15 mouse cellular contexts compared by ENCODE assay signal in genomic region chr10:85518111-85518409, GRCm38 (mm10).
"Had no signal": no experiment of that assay in that cellular context is flagged by ENCODE, and none has a peak within 500 bp of the region (broad histone marks: within the 10 kb centered on the region; RNA-seq: fewer than 3 reads in every experiment).

No protein-coding gene starts in this region.

- H3K4me1 ChIP-seq: kidney, embryonic 15.5 days; midbrain, embryonic 10.5 days; midbrain, embryonic 15.5 days; stomach, embryonic 15.5 days had no signal

- H3K4me2 ChIP-seq: kidney, embryonic 15.5 days; midbrain, embryonic 15.5 days; stomach, embryonic 15.5 days had no signal

- H3K27me3 ChIP-seq: kidney, embryonic 15.5 days; midbrain, embryonic 15.5 days; stomach, embryonic 15.5 days had no signal

- H3K9me3 ChIP-seq: kidney, embryonic 15.5 days; midbrain, embryonic 10.5 days; midbrain, embryonic 15.5 days; stomach, embryonic 15.5 days had no signal

- ATAC-seq: intestine, embryonic 16.5 days; midbrain, embryonic 15.5 days had no signal

- H3K9ac ChIP-seq: kidney, embryonic 15.5 days; liver, embryonic 14.5 days; midbrain, embryonic 15.5 days; stomach, embryonic 15.5 days had no signal

- H3K36me3 ChIP-seq: kidney, embryonic 15.5 days; midbrain, embryonic 10.5 days; midbrain, embryonic 15.5 days; stomach, embryonic 15.5 days had no signal

- DNase-seq: kidney, adult 2 months; kidney, postnatal 14 days; liver; lung, adult 18-20 months; lung, postnatal 36 days; right cerebral cortex, postnatal 14 days; thymus, adult 2 months; thymus, postnatal 25 days had no signal

- H3K4me3 ChIP-seq: kidney, embryonic 15.5 days; left cerebral cortex, adult 2 months; midbrain, embryonic 10.5 days; midbrain, embryonic 15.5 days; stomach, embryonic 15.5 days had no signal

- H3K27ac ChIP-seq: kidney, embryonic 15.5 days; left cerebral cortex, adult 2 months; liver, embryonic 14.5 days; midbrain, embryonic 10.5 days; midbrain, embryonic 15.5 days; stomach, embryonic 15.5 days had no signal
